Mouse (Mus musculus) MEL (cell line): ENCODE results near the gene Siah1a.

Experiments
- CTCF ChIP-seq, 3 experiments: IDR thresholded peaks in 2 of 3; conservative IDR thresholded peaks in 1 of 3; 2 replicates each; pipeline ENCODE4 v1.5.1; 2011 to 2012; ENCODE audit warnings: low read length in 3 of 3, low read depth in 2 of 3, mild to moderate bottlenecking in 2 of 3, improper control_type of control experiment in 1 of 3, inconsistent platforms in 1 of 3, mixed read lengths in 1 of 3, moderate library complexity in 1 of 3; ENCODE audit not compliant: control insufficient read depth in 1 of 3, insufficient read depth in 1 of 3, poor library complexity in 1 of 3, severe bottlenecking in 1 of 3
- ELF1 ChIP-seq: IDR thresholded peaks from 2 replicates; pipeline ENCODE4 v1.6.1; 2014; ENCODE audit warnings: low read depth, mild to moderate bottlenecking, inconsistent platforms, low read length, improper control_type of control experiment, moderate library complexity
- HCFC1 ChIP-seq: IDR thresholded peaks from 2 replicates; pipeline ENCODE4 v1.6.1; 2012; ENCODE audit warnings: low read depth, mild to moderate bottlenecking, inconsistent platforms, low read length, improper control_type of control experiment, moderate library complexity
- KAT2A ChIP-seq: conservative IDR thresholded peaks from 2 replicates; pipeline ENCODE4 v1.6.1; 2012; ENCODE audit warnings: low read depth, low read length, improper control_type of control experiment, inconsistent platforms
- POLR2AphosphoS2 ChIP-seq: IDR thresholded peaks from 2 replicates; pipeline ENCODE4 v1.6.1; 2011; ENCODE audit warnings: low read length, improper control_type of control experiment
- TAL1 ChIP-seq: IDR thresholded peaks from 2 replicates; pipeline ENCODE4 v1.6.1; 2012; ENCODE audit warnings: mild to moderate bottlenecking, inconsistent platforms, low read length, moderate library complexity, mixed read lengths

GRCm38 (mm10) chr8:86734171-86734570, 11.6 kb downstream of the Siah1a start:
- TF ChIP-seq HCFC1 (no peak), ELF1 (no peak), TAL1 (no peak), CTCF (IDR thresholded peaks at IDR 0.05 in 2 of 3, conservative IDR thresholded peaks at IDR 0.05 in 1 of 3; ENCODE audit: control insufficient read depth in 1 of 3, insufficient read depth in 1 of 3, low read depth in 2 of 3, low read length in 3 of 3, poor library complexity in 1 of 3, severe bottlenecking in 1 of 3) (no peak), KAT2A (no peak), POLR2AphosphoS2 (no peak)
